Mouse (Mus musculus): ENCODE data around the gene Pou5f1. TPM values are rescaled to one million over a fixed set of nuclear protein-coding genes. Genes with fewer than 3 reads are reported as not detected.

Pou5f1 gene
- polyA plus RNA-seq, 1 experiment: not detected

- H3K4me3 ChIP-seq (ENCODE audit: insufficient read depth, low read depth, low read length): no peak within 1 kb of the TSS
- H3K27ac ChIP-seq (ENCODE audit: insufficient read depth, low read depth, low read length): no peak within 1 kb of the TSS
- H3K36me3 ChIP-seq (ENCODE audit: control insufficient read depth, insufficient read depth, low read length): no peaks in the 10 kb centered on the region
- 80% methylated on average over 10 of the region's 10 CpGs for WGBS
- H3K27me3 ChIP-seq (replicated peaks; ENCODE audit: control insufficient read depth, insufficient read depth, low read length): no peaks in the 10 kb centered on the region
- no peak for TF ChIP-seq POLR2A (IDR thresholded peaks at IDR 0.05; ENCODE audit: low read depth, low read length)
- TF ChIP-seq CTCF (conservative IDR thresholded peaks at IDR 0.05; ENCODE audit: insufficient read depth, insufficient read length, low read depth, low read length): no peak
- peaks cover 9% of the 10 kb centered on the region; the same call in 1 of the 2 replicates for H3K4me1 ChIP-seq (ENCODE audit: control insufficient read depth, insufficient read depth, low read length)
- no peak for DNase-seq
Measured at GRCm38 (mm10) chr17:35551881-35552414, 46.1 kb downstream of the Pou5f1 start, which contains the start of gene Cdsn. Gene Cdsn (plus strand): TSS chr17:35552128.

DNA sequence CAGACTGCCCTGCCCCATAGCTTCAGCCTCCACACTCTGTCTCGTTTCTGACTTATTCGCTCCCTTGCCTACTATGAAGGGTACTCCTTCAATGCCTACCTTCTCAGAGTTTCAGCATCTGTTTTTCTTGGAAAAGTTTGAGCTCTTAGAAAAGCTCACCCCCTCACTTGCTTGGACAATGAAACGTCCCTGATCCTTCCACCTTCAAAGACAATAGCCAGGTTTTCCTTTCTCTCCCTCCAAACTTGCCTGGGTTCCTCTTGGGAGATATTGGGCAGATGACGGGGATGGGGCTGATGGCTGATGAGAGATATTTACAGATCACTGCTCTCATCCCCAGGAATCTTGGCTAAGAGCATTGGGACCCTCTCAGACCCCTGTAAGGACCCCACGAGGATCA is 48.5 kb downstream of the Pou5f1 start:
- DNase-seq: no peak
- TF ChIP-seq CTCF (conservative IDR thresholded peaks at IDR 0.05; ENCODE audit: insufficient read depth, insufficient read length, low read depth, low read length): no peak
- no peak for TF ChIP-seq POLR2A (IDR thresholded peaks at IDR 0.05; ENCODE audit: low read depth, low read length)
- Histone ChIP-seq H3K36me3 (ENCODE audit: control insufficient read depth, insufficient read depth, low read length) (no peaks in the 10 kb centered on the region), H3K4me1 (ENCODE audit: control insufficient read depth, insufficient read depth, low read length) (peaks cover 8% of the 10 kb centered on the region; the same call in 1 of the 2 replicates), H3K27me3 (replicated peaks; ENCODE audit: control insufficient read depth, insufficient read depth, low read length) (no peaks in the 10 kb centered on the region), H3K4me3 (ENCODE audit: insufficient read depth, low read depth, low read length) (no peak overlapping the region), H3K27ac (ENCODE audit: insufficient read depth, low read depth, low read length) (no peak overlapping the region)
- 87% methylated on average over 5 of the region's 5 CpGs for WGBS

- no peak for DNase-seq
- Histone ChIP-seq H3K4me1 (ENCODE audit: control insufficient read depth, insufficient read depth, low read length) (peaks cover 5% of the 10 kb centered on the region; the same call in 1 of the 2 replicates), H3K36me3 (ENCODE audit: control insufficient read depth, insufficient read depth, low read length) (no peaks in the 10 kb centered on the region), H3K4me3 (ENCODE audit: insufficient read depth, low read depth, low read length) (no peak overlapping the region), H3K27me3 (replicated peaks; ENCODE audit: control insufficient read depth, insufficient read depth, low read length) (no peaks in the 10 kb centered on the region), H3K27ac (ENCODE audit: insufficient read depth, low read depth, low read length) (no peak overlapping the region)
- WGBS: 90% methylated on average over 18 of the region's 18 CpGs
- TF ChIP-seq CTCF (conservative IDR thresholded peaks at IDR 0.05; ENCODE audit: insufficient read depth, insufficient read length, low read depth, low read length) (no peak), POLR2A (IDR thresholded peaks at IDR 0.05; ENCODE audit: low read depth, low read length) (no peak)
Measured at GRCm38 (mm10) chr17:35554761-35555397, 49.1 kb downstream of the Pou5f1 start.

DNA sequence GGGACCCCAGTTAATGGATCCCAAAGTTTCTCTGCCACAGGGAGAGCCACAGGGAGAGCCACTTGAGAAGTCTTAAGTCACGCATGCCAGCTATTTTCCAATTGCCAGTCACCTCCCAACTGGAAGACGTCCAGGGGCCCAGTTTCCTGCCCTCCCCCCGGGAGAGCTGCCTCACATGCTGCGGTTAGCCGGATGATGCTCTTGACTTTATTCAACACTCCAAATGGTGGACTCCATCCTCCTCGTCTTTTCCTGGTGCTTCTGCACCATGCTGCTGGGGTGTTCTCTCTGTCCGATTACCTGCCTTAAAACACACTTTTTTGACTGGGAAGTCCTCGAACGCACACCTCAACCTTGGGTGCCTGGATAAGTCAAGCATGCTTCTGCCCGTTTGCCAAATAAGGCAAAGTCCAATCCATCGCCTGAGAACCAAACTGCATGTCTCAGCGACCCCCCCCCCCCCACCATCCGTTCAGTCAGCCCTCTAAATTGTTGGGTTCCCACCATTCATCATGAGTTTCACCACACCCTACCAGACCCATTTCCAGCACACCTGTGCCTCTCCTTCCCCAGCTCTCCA is 50.5 kb downstream of the Pou5f1 start:
- no peaks in the 10 kb centered on the region for H3K27me3 ChIP-seq (replicated peaks; ENCODE audit: control insufficient read depth, insufficient read depth, low read length)
- H3K4me3 ChIP-seq (ENCODE audit: insufficient read depth, low read depth, low read length): no peak overlapping the region
- 68% methylated on average over 13 of the region's 13 CpGs for WGBS
- H3K27ac ChIP-seq (ENCODE audit: insufficient read depth, low read depth, low read length): peak overlapping the region; percentile 11; the same call in 1 of the 2 replicates
- no peak for TF ChIP-seq POLR2A (IDR thresholded peaks at IDR 0.05; ENCODE audit: low read depth, low read length)
- no peak for TF ChIP-seq CTCF (conservative IDR thresholded peaks at IDR 0.05; ENCODE audit: insufficient read depth, insufficient read length, low read depth, low read length)
- peak; percentile 81 for DNase-seq
- H3K36me3 ChIP-seq (ENCODE audit: control insufficient read depth, insufficient read depth, low read length): no peaks in the 10 kb centered on the region
- H3K4me1 ChIP-seq (ENCODE audit: control insufficient read depth, insufficient read depth, low read length): peaks cover 5% of the 10 kb centered on the region; the same call in 1 of the 2 replicates

- H3K36me3 ChIP-seq (ENCODE audit: control insufficient read depth, insufficient read depth, low read length): no peaks in the 10 kb centered on the region
- WGBS: 17% methylated on average over 5 of the region's 5 CpGs
- no peak overlapping the region for H3K4me3 ChIP-seq (ENCODE audit: insufficient read depth, low read depth, low read length)
- TF ChIP-seq CTCF (conservative IDR thresholded peaks at IDR 0.05; ENCODE audit: insufficient read depth, insufficient read length, low read depth, low read length) (peak; percentile 94), POLR2A (IDR thresholded peaks at IDR 0.05; ENCODE audit: low read depth, low read length) (no peak)
- peaks cover 5% of the 10 kb centered on the region; the same call in 1 of the 2 replicates for H3K4me1 ChIP-seq (ENCODE audit: control insufficient read depth, insufficient read depth, low read length)
- DNase-seq: peak; percentile 93
- no peaks in the 10 kb centered on the region for H3K27me3 ChIP-seq (replicated peaks; ENCODE audit: control insufficient read depth, insufficient read depth, low read length)
- H3K27ac ChIP-seq (ENCODE audit: insufficient read depth, low read depth, low read length): no peak overlapping the region
Measured at GRCm38 (mm10) chr17:35556812-35557211, 51.0 kb downstream of the Pou5f1 start.

DNA sequence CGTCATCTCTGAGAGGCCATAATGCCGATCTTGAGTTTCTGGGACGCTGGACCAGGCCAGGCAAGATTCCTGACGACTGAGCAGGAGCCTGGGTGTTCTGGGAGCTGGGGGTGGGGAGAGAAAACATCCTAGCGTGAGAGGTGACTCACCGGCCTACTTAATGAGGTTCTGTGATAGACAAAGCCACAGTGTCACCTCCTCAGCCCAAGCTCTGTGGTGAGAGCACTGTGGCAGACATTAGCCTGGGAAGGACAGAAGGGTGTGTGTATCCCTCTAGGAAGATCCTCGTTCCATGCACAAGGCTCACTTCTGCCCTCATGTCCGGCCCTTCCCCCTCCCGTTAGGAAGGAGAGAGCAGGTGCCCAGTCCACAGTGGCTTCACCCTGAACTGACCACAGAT is 51.5 kb downstream of the Pou5f1 start:
- Histone ChIP-seq H3K36me3 (ENCODE audit: control insufficient read depth, insufficient read depth, low read length) (no peaks in the 10 kb centered on the region), H3K27me3 (replicated peaks; ENCODE audit: control insufficient read depth, insufficient read depth, low read length) (no peaks in the 10 kb centered on the region), H3K4me1 (ENCODE audit: control insufficient read depth, insufficient read depth, low read length) (peaks cover 5% of the 10 kb centered on the region; the same call in 1 of the 2 replicates), H3K27ac (ENCODE audit: insufficient read depth, low read depth, low read length) (no peak overlapping the region), H3K4me3 (ENCODE audit: insufficient read depth, low read depth, low read length) (no peak overlapping the region)
- TF ChIP-seq POLR2A (IDR thresholded peaks at IDR 0.05; ENCODE audit: low read depth, low read length) (no peak), CTCF (conservative IDR thresholded peaks at IDR 0.05; ENCODE audit: insufficient read depth, insufficient read length, low read depth, low read length) (no peak)
- DNase-seq: no peak
- 55% methylated on average over 9 of the region's 9 CpGs for WGBS

GRCm38 (mm10) chr17:35558216-35558615 is 52.4 kb downstream of the Pou5f1 start:
- Histone ChIP-seq H3K36me3 (ENCODE audit: control insufficient read depth, insufficient read depth, low read length) (no peaks in the 10 kb centered on the region), H3K27me3 (replicated peaks; ENCODE audit: control insufficient read depth, insufficient read depth, low read length) (no peaks in the 10 kb centered on the region), H3K4me3 (ENCODE audit: insufficient read depth, low read depth, low read length) (no peak overlapping the region), H3K27ac (ENCODE audit: insufficient read depth, low read depth, low read length) (no peak overlapping the region), H3K4me1 (ENCODE audit: control insufficient read depth, insufficient read depth, low read length) (peaks cover 5% of the 10 kb centered on the region; the same call in 1 of the 2 replicates)
- TF ChIP-seq CTCF (conservative IDR thresholded peaks at IDR 0.05; ENCODE audit: insufficient read depth, insufficient read length, low read depth, low read length): no peak
- no peak for TF ChIP-seq POLR2A (IDR thresholded peaks at IDR 0.05; ENCODE audit: low read depth, low read length)
- WGBS: 73% methylated on average over 8 of the region's 8 CpGs
- DNase-seq: no peak

Other genes with a start within 250 kb of the Pou5f1 start
- 340 and 351 TPM in 2 replicates for gene H2-D1, start 243.3 kb upstream of the Pou5f1 start, polyA plus RNA-seq (2012; rRNA removed)
- 0.03 TPM in 1 of 2 replicates, not detected in the other for gene H2-Q1, start 185.6 kb upstream of the Pou5f1 start, polyA plus RNA-seq (2012; rRNA removed)
- gene H2-Q2, start 163.8 kb upstream of the Pou5f1 start, polyA plus RNA-seq (2012; rRNA removed): 2.1 and 2.4 TPM in 2 replicates
- gene H2-Q4, start 126.4 kb upstream of the Pou5f1 start, polyA plus RNA-seq (2012; rRNA removed): 48.1 and 55.9 TPM in 2 replicates
- gene H2-Q6, start 81.2 kb upstream of the Pou5f1 start, polyA plus RNA-seq (2012; rRNA removed): 72.1 and 84.0 TPM in 2 replicates
- 112 and 139 TPM in 2 replicates for gene H2-Q7, start 66.9 kb upstream of the Pou5f1 start, polyA plus RNA-seq (2012; rRNA removed)
- gene H2-Q10, start 35.9 kb upstream of the Pou5f1 start, polyA plus RNA-seq (2012; rRNA removed): 6.7 and 8.3 TPM in 2 replicates
- 5.6 and 6.0 TPM in 2 replicates for gene Tcf19, start 10.8 kb downstream of the Pou5f1 start, polyA plus RNA-seq (2012; rRNA removed)
- 6.9 and 7.5 TPM in 2 replicates for gene Cchcr1, start 11.1 kb downstream of the Pou5f1 start, polyA plus RNA-seq (2012; rRNA removed)
- gene Psors1c2, start 27.2 kb downstream of the Pou5f1 start, polyA plus RNA-seq (2012; rRNA removed): 0.19 and 0.38 TPM in 2 replicates
- gene Cdsn, start 46.1 kb downstream of the Pou5f1 start, polyA plus RNA-seq (2012; rRNA removed): 0.67 and 1.3 TPM in 2 replicates
- gene 2300002M23Rik, start 61.4 kb downstream of the Pou5f1 start, polyA plus RNA-seq (2012; rRNA removed): 0.07 and 0.08 TPM in 2 replicates
- gene Sfta2, start 95.5 kb downstream of the Pou5f1 start, polyA plus RNA-seq (2012; rRNA removed): 0.80 and 1.3 TPM in 2 replicates
- gene Gm9573, start 120.6 kb downstream of the Pou5f1 start, polyA plus RNA-seq (2012; rRNA removed): not detected in 2 replicates
- not detected in 2 replicates for gene Mucl3, start 137.7 kb downstream of the Pou5f1 start, polyA plus RNA-seq (2012; rRNA removed)
- 21.5 and 31.3 TPM in 2 replicates for gene Vars2, start 161.6 kb downstream of the Pou5f1 start, polyA plus RNA-seq (2012; rRNA removed)
- 28.7 and 29.1 TPM in 2 replicates for gene Gtf2h4, start 167.7 kb downstream of the Pou5f1 start, polyA plus RNA-seq (2012; rRNA removed)
- gene Ddr1, start 198.6 kb downstream of the Pou5f1 start, polyA plus RNA-seq (2012; rRNA removed): 91.2 and 109 TPM in 2 replicates